Mouse (Mus musculus): Measurements from ENCODE around the gene Taldo1.

- peak; percentile 43 for TF ChIP-seq CTCF (IDR thresholded peaks at IDR 0.05; ENCODE audit: low read depth)
- no peak for TF ChIP-seq EP300 (IDR thresholded peaks at IDR 0.05; ENCODE audit: low read depth)
Measured at GRCm38 (mm10) chr7:141417731-141418681, 26.0 kb downstream of the Taldo1 start.
